Mouse (Mus musculus) right cerebral cortex, postnatal 14 days (tissue): Measurements from ENCODE around the gene Mks1.

Experiments used
- DNase-seq: peaks from one replicate; pipeline ENCODE4 v3.0.0; 2022

Gene Mks1

DNA sequence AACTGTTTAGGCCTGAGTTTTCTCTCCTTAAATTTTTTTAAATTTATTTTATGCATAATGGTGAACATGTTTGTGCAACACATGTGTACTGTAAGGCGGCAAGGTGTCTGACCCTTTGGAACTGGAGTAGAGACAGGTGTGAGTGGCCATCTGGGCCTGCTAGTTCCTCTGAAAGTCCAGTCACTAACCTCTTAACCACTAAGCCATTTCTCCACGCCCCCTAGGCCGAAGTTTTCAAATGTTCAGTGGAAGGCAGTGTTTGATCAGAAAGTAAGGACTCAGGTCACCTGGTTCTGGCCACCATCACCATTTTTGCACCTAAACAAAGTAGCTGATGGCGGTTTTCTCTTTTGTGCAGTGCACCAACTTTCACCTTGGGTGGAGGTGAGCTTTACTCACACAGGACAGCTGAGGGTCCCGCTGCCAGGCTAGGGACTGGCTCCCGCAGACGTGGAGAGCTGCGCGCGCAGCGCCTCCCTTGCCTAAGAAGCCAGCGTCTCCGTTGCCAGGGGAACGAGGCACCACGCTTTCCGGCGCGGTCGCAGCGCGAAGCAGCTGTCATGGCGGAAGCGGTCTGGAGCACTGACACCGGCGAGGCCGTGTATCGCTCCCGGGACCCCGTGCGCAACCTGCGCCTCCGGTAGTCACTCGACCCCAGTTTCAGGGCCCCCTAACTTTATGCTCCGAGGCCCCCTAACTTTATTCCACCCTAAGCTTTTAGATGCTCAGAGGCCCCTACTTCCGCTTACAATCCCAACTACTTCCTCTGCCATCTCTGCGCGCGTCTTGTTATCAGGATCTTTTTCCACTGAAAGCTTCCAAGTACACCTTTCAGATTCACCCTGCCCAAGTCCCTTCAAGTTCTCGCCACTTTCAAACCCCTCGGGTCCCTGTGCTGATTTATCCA, at the start of gene Mks1:
Mks1 (plus strand) TSS at position 526 of the 907 bp plus-strand sequence.
- DNase-seq: peak; percentile 94

DNA sequence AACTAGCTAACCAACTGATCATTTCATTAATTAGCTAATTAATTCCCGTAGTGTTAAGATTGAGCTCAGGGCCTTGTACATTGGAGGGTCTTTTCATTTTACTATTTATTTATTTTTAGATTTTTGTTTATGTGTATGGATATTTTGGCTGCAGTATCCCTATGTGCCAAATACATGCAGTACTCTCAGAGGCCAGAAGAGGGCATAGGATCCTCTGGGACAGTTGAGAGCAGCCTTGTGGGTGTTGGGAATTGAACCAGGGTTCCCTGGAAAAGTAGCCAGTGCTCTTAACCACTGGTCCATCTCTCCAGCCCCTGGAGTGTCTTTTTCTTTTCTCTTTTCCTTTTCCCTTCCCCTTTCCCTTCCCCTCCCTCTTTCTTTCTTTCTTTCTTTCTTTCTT, 47.6 kb upstream of the Mks1 start:
- DNase-seq: no peak

DNA sequence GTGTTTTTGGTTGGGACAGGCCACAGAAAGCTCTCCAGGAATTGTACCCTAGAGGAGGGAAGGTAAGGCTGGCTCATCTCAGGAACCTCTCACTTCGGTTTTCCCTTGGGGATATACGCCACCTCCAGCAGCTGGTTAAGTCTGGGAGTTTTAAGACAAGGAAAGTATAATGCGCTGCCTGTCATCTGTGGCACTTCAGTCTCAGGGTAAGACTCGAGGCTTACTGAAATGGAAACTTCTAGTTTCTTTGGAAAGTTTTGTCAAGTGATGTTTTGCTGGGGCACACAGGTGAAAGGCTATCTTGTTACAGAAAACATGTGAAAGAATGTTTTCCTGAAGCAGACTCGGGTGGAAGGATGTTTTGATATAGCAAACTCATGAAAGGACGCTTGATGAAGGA, 45.6 kb upstream of the Mks1 start:
- DNase-seq: no peak

- no peak for DNase-seq
These were observed 44.8 kb upstream of the Mks1 start for GRCm38 (mm10) chr11:87808236-87808635.

DNA sequence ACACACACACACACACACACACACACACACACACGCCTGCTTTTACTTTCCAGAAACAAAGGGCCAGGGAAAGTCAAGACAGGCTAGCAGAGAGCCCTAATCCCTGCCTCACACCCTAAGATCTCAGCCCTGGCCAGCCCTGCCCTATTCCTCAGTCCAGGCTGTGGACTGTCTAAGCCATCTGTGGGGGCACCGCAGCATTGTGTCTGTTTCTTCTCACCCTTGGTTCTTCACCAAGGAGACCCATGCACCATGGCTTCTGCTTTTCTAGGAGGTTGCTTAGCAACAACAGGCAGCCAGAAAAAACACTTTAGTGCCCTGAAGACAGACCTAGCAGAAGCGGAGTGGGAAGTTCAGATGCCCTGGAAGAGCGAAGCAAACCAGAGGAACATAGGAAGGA, 41.6 kb upstream of the Mks1 start:
- DNase-seq: no peak

DNA sequence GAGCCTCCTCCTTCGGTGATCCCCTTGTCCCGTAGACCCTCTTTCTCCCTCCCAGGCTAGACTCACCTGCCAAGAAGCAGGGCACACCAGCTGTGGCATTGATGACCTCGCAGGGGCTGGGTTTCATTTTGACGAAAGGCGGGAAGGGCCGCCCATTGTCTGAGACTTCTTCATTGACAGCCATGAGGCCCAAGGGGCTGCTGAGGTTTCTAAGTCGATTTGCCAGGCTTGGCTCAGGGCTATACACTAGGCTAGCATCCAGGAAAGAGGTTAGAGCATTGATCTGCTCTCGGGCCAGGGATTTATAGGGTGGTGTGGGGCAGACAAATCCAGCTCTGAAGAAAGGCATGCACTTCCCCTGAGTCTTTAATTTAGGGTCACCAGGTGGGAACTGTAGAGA, 38.2 kb upstream of the Mks1 start:
- no peak for DNase-seq

DNA sequence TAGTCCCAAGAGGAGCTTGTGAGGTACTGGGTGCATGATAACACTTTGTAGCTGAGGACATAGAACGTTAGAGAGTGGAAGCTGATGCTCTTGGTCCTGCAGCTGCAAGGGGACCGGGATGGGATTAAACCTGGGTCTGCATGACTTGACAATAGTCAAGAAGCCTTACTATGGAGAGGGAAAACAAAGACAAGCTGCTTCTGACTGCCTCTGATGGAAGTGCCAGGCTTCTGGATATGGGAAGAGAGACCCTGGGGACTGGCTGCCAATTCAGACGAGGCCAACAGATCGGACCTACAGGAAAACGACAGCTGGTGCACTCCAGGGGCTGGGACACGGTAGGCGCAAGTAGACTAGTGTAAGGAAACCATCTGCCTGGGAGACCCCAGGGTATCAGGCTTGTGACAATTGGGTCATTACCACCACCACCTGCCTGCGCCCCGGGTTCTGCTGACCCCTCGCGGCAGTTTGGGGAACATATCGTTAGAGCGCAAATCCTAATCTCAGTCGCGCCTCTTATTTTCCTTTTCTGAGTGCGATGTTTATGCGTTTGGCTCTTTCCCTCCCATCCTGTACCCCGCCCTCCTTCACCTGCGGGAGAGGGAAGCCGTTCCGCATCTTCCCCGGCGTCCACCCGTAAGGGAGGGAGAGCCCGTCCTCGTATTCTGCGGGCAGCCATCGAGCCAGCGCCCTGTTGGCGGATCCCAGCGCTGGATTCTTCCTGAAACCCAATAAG, 36.1 kb upstream of the Mks1 start:
- DNase-seq: peak; percentile 40

DNA sequence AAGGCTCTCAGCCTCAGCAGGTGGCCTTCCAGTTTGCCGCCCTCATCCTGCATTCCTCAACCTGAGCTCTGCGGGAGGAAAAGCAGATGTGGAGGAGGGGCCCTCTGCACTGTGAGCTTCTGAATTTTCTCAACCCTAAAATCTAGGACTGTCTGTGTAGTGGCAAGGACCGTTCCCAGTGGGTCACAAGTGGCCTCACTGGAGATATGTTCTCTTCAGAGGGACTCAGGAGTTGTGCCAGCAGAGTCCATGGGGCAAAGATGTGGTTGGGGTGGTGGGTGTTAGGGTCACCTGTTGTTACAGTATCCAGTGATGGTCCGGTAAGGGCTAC, 35.6 kb upstream of the Mks1 start:
- no peak for DNase-seq

- no peak for DNase-seq
These were observed 31.5 kb upstream of the Mks1 start for GRCm38 (mm10) chr11:87821502-87821901.

DNA sequence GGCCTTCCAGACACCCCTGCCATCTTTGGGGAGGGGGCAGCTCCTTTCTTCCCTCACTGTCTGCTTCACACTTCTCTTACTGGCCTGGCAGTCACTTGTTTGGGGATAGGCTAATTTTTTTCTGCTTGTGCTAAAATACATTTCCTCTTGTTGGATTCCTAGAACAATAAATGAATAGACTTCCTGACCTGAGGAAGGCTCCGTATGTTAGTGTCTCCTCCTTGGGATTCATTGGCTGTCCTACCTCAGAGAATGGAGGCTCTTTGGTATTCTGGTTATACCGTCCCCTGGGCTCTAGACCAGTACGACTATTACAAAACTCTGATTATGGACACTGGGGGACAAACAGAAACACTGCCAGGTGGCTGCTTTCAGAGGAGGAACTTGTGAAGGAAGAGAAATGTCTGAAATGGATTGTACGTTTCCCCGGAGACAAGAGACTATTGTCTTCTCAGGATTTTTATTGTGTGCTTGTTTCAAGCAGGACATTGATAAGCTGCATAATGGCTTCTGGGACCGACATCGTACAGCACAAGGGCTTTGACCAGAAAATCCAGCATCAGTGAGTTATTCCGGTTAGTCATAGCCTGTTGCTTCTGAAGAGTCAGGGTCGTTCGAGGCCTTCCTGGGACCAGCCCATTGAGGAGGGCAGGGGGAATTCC, 24.6 kb upstream of the Mks1 start, which contains the start of gene Lpo:
Lpo (minus strand) TSS at position 51 of the 662 bp plus-strand sequence.
- DNase-seq: no peak

DNA sequence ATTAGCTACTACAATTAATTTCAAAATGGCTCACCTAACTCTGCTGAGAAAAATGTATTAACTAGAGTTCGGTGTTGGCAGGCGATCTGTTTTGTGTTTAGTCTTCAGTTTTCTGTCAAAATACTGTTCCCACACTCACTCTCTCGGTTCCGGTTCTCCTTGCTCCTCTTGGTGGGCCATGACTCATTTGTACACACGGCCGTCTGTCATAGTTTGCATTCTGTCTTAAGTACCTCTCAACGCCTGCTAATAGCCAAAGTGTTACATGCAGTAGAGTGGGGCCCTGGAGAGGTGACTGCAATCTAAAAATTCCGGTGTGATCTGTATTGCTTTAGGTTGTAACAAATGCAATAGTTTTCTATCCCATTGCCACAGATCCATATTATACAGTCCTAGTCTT, 12.3 kb upstream of the Mks1 start:
- no peak for DNase-seq

DNA sequence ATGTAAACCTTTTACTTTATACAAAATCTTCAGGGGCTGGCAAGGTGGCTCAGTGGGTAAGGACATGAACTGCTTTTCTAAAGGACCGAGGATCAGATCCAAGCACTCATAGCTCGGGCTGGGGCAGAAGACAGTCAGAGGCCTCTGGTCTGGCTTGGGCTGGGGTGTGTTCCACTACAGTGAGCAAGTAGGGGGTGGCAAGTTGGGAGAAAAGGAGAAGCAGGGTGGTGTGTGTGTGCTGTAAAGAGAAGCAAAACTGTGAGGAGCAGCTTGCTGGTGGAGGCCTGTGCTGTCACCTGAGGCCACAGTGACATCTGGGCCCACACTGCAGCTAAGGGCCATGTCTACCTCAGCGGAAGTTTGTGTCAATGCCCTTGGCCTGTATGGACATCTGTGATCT, 11.6 kb upstream of the Mks1 start:
- no peak for DNase-seq

DNA sequence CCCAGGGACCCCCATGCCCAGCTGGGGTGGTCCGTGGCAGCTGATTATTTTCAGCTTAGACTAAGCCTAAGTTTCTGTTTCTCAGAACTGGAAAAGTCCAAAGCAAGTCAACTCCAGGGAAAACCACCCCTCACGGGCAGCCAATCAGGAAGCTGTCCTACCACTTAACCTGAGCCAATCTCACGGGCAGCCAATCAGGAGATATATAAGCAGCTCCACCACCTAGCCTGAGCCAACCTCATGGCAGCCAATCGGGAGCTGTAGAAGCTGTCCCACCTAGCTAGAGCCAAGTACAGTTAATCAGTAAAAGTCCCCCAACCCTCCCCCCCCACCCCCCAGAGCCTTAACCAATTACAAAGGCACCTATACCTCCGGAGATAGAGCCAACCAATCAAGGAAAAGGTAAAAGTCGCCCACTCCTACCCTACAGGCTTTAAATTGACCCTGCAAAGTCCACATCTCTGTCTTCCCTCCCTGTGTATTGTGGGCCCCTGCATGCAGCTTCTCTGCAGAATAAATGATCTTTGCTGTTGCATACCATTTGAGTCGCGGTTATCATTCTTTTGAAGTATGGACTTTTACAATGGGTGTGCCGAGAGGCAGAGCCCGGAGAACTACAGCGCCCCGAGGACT, 5.9 kb upstream of the Mks1 start:
- DNase-seq: no peak

- DNase-seq: no peak
These were observed 5.1 kb upstream of the Mks1 start for GRCm38 (mm10) chr11:87847884-87848283.

DNA sequence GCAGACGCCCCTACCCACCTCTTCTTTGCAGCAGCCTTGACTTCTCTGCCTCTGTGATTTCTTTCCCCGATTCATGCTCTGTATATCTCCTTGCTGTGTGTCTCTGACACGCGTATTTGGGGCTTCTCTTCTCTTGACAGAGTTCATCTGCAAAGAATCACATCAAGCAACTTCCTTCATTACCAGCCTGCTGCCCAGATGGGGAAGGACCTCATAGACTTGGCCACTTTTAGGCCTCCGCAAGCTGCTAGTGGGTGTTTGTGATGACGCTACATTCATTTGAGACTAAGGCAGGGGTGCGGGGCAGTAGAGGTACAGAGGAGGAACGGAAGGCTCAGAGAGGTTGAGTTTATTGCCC, 561 bp downstream of the Mks1 start:
- DNase-seq: no peak

- no peak for DNase-seq
These were observed 1.5 kb downstream of the Mks1 start for GRCm38 (mm10) chr11:87854550-87854949.

DNA sequence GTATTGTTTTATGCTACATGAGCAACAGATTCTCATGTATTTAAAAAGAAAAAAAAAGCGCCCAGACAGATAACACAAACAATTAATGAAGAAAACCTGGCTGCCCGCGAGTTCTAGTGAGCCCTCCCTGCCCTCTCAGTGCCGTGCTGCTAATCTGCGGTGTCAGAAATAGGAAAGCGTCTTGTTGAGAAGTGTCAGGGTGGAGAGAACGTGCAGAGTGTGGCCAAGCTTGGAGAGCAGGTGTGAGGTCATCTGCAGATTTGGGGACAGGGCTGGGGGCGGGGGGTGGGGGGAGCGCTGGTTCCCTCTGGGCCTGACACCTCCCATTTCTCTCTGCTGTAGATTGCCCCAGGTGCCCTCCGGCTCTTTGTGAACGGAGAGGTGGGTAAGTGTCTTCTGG, 6.3 kb downstream of the Mks1 start:
- no peak for DNase-seq

- no peak for DNase-seq
These were observed 7.4 kb downstream of the Mks1 start for GRCm38 (mm10) chr11:87860426-87860825.

DNA sequence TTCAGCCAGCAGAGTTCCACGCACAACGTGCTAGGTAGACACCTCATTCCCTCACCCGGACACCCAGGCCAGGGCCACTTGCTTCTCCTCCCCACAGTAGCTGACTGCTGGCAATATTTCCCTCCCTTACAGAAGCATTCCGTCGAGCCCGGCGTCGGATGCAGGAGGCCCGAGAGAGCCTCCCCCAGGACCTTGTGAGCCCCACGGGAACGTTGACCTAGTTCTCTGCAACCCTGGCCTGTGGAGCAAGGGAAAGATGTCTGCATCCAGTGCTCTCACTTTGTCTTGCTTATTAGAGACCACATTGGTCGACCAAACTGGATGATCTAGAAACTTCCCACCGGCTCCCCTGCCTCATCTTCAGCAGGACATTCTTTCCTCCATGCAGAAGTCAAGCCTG, 9.8 kb downstream of the Mks1 start:
- no peak for DNase-seq

DNA sequence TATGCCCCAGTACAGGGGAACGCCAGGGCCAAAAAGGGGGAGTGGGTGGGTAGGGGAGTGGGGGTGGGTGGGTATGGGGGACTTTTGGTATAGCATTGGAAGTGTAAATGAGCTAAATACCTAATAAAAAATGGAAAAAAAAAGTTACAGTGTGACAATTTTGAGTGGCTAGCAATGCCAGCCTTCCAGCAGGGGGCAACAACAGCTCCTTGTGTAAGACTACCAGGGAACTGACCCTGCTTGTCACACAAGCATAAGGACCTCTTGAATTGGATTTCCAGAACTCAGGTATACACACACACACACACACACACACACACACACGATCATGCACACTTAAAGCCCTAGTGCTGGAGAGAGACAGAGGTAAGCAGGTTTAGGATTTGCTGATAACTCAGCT, 13.9 kb downstream of the Mks1 start:
- DNase-seq: peak; percentile 40

GRCm38 (mm10) chr11:87870096-87870495, 17.1 kb downstream of the Mks1 start:
- no peak for DNase-seq

DNA sequence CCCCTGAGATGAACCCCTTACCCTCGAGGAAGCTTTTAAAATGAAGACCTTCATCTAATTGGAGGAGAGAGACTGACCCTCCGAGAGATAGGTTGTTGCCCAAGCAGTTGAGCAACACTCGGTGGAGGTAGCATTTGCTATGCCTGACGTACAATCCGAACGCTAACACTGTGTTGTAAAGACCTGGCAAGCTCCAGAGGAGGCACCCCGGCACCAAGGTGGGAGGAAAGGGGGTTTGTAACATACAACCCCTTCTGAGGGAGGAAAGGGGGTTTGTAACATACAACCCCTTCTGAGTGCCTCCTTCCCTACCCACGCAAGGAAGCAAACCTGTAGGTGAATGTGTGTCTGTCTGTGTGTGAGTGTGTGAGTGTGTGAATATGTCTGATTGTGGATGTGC, 18.8 kb downstream of the Mks1 start:
- no peak for DNase-seq

- DNase-seq: no peak
These were observed 22.4 kb downstream of the Mks1 start, which contains the start of gene Epx for GRCm38 (mm10) chr11:87875436-87875835. Gene Epx, minus strand, starts transcription at chr11:87875536.
